23 mouse cellular contexts compared by ENCODE assay signal in genomic region chr16:86718982-86719771, GRCm38 (mm10).
A peak's percentile ranks its signal among the peaks of the same experiment; 100 is the strongest.
DNase-seq lines count a peak whose midpoint lies in the region; ATAC-seq lines count a peak whose summit lies in the region.
"Had no signal": no experiment of that assay in that cellular context is flagged by ENCODE, and none has a peak within 500 bp of the region (broad histone marks: within the 10 kb centered on the region; RNA-seq: fewer than 3 reads in every experiment).

No protein-coding gene starts in this region.

- H3K36me3 ChIP-seq in heart, embryonic 10.5 days = no peaks in the 10 kb centered on the region
- no peaks in the 10 kb centered on the region for H3K36me3 ChIP-seq in heart, embryonic 16.5 days (ENCODE audit: control insufficient read depth, insufficient read depth)
- H3K36me3 ChIP-seq: kidney, embryonic 15.5 days; limb, embryonic 12.5 days; liver, embryonic 13.5 days; midbrain, embryonic 15.5 days; neural tube, embryonic 13.5 days had no signal

- peak overlapping the region; percentile 36; the same call in 1 of the 2 replicates for H3K27ac ChIP-seq in heart, embryonic 10.5 days
- no peak overlapping the region for H3K27ac ChIP-seq in heart, embryonic 16.5 days (ENCODE audit: low read length)
- H3K27ac ChIP-seq: forebrain, embryonic 13.5 days; kidney, embryonic 15.5 days; limb, embryonic 12.5 days; liver, embryonic 13.5 days; midbrain, embryonic 15.5 days; neural tube, embryonic 13.5 days had no signal

- peaks cover 4% of the 10 kb centered on the region; the same call in 1 of the 2 replicates for H3K4me1 ChIP-seq in heart, embryonic 10.5 days
- peaks cover 4% of the 10 kb centered on the region; the same call in 1 of the 2 replicates for H3K4me1 ChIP-seq in heart, embryonic 16.5 days (ENCODE audit: control insufficient read depth, insufficient read depth, low read length)
- H3K4me1 ChIP-seq: forebrain, embryonic 13.5 days; kidney, embryonic 15.5 days; limb, embryonic 12.5 days; liver, embryonic 13.5 days; megakaryocyte, embryonic 14.5 days; midbrain, embryonic 15.5 days; neural tube, embryonic 13.5 days had no signal

- 20% methylated on average over 5 of the region's 5 CpGs for WGBS in heart, embryonic 10.5 days
- 26% methylated on average over 5 of the region's 5 CpGs for WGBS in heart, embryonic 16.5 days

- no peaks in the 10 kb centered on the region for H3K9me3 ChIP-seq in heart, embryonic 10.5 days
- no peaks in the 10 kb centered on the region for H3K9me3 ChIP-seq in heart, embryonic 16.5 days (replicated peaks; ENCODE audit: control insufficient read depth, low read length)
- H3K9me3 ChIP-seq: forebrain, embryonic 13.5 days; kidney, embryonic 15.5 days; limb, embryonic 12.5 days; liver, embryonic 13.5 days; midbrain, embryonic 15.5 days; neural tube, embryonic 13.5 days had no signal

- H3K9ac ChIP-seq in heart, embryonic 16.5 days (ENCODE audit: low read length) = no peak overlapping the region
- H3K9ac ChIP-seq: forebrain, embryonic 13.5 days; kidney, embryonic 15.5 days; limb, embryonic 12.5 days; liver, embryonic 13.5 days; midbrain, embryonic 15.5 days; neural tube, embryonic 13.5 days had no signal

- H3K4me2 ChIP-seq in heart, embryonic 16.5 days (ENCODE audit: low read depth, low read length) = no peak overlapping the region
- H3K4me2 ChIP-seq: forebrain, embryonic 13.5 days; kidney, embryonic 15.5 days; limb, embryonic 12.5 days; liver, embryonic 13.5 days; midbrain, embryonic 15.5 days; neural tube, embryonic 13.5 days had no signal

- peak; percentile 75 for DNase-seq in heart, embryonic 10.5 days (ENCODE audit: low spot score)
- no peak for DNase-seq in heart, postnatal 36 days
- no peak for DNase-seq in heart, postnatal 4 days
- DNase-seq in ovary, adult 18-20 months (ENCODE audit: low spot score) = peak; percentile 6
- no peak for DNase-seq in ovary, postnatal 36 days (ENCODE audit: low spot score)
- peak; percentile 53 for DNase-seq in embryo, embryonic 9.5 days (ENCODE audit: extremely low spot score)
- no peak for DNase-seq in spleen, postnatal 4 days (ENCODE audit: low spot score in 2 of 2)
- DNase-seq: adrenal gland, adult 8-10 months; cerebellum, adult 9-10 months; gastrocnemius, postnatal 36 days; kidney, postnatal 36 days; liver, embryonic 13.5 days; lung, adult 2 months; lung, postnatal 36 days had no signal

- intact Hi-C loops in heart, postnatal 36 days (cut with DNase I) = no loop called here

- 0 out of 2 replicates have a peak, but pooled peaks have one; percentile 60 for ATAC-seq in heart, embryonic 16.5 days (replicated peaks; ENCODE audit: extremely low read depth, insufficient read depth, low FRiP score)
- ATAC-seq: forebrain, embryonic 13.5 days; intestine, postnatal 0 days; midbrain, embryonic 15.5 days had no signal

- no peaks in the 10 kb centered on the region for H3K27me3 ChIP-seq in heart, embryonic 10.5 days (ENCODE audit: insufficient read depth, poor library complexity, severe bottlenecking)
- H3K27me3 ChIP-seq in heart, embryonic 16.5 days (ENCODE audit: control insufficient read depth, insufficient read depth, low read length) = no peaks in the 10 kb centered on the region
- H3K27me3 ChIP-seq: forebrain, embryonic 13.5 days; kidney, embryonic 15.5 days; limb, embryonic 12.5 days; liver, embryonic 13.5 days; megakaryocyte, embryonic 14.5 days; midbrain, embryonic 15.5 days; neural tube, embryonic 13.5 days had no signal

- no peak overlapping the region for H3K4me3 ChIP-seq in heart, embryonic 10.5 days
- no peak overlapping the region for H3K4me3 ChIP-seq in heart, embryonic 16.5 days (ENCODE audit: low read length)
- H3K4me3 ChIP-seq: forebrain, embryonic 13.5 days; kidney, embryonic 15.5 days; limb, embryonic 12.5 days; liver, embryonic 13.5 days; megakaryocyte, embryonic 14.5 days; midbrain, embryonic 15.5 days; myocyte; neural tube, embryonic 13.5 days had no signal

Comparison
In these comparisons a context has a peak if more than half of its experiments do, and no peak if none do; other contexts are left out.
1. DNase-seq: peak in heart, embryonic 10.5 days (single experiment), ovary, adult 18-20 months (single experiment) and embryo, embryonic 9.5 days (single experiment); none in heart, postnatal 36 days (0 of 2), heart, postnatal 4 days (single experiment), ovary, postnatal 36 days (single experiment) and spleen, postnatal 4 days (0 of 2).